ENCODE assay signal across 12 mouse cellular contexts in genomic region chrX:73594451-73595121, GRCm38 (mm10). TPM values are rescaled to one million over a fixed set of nuclear protein-coding genes. Genes with fewer than 3 reads are reported as not detected.
DNase-seq lines count a peak whose midpoint lies in the region; ATAC-seq and TF ChIP-seq lines count a peak whose summit lies in the region.
"Had no signal": no experiment of that assay in that cellular context is flagged by ENCODE, and none has a peak within 500 bp of the region (broad histone marks: within the 10 kb centered on the region; RNA-seq: fewer than 3 reads in every experiment).

No protein-coding gene starts in this region.

- H3K36me3 ChIP-seq in forebrain, embryonic 10.5 days (replicated peaks) = no peaks in the 10 kb centered on the region
- H3K36me3 ChIP-seq in forebrain, embryonic 14.5 days (ENCODE audit: control insufficient read depth, insufficient read depth, low read length) = no peaks in the 10 kb centered on the region
- no peaks in the 10 kb centered on the region for H3K36me3 ChIP-seq in kidney, embryonic 15.5 days
- H3K36me3 ChIP-seq in limb, embryonic 14.5 days (ENCODE audit: control insufficient read depth, insufficient read depth, low read length) = no peaks in the 10 kb centered on the region
- no peaks in the 10 kb centered on the region for H3K36me3 ChIP-seq in hindbrain, embryonic 13.5 days
- H3K36me3 ChIP-seq: forebrain, embryonic 12.5 days; lung, embryonic 15.5 days had no signal

- H3K9me3 ChIP-seq in forebrain, embryonic 10.5 days = no peaks in the 10 kb centered on the region
- H3K9me3 ChIP-seq in forebrain, embryonic 14.5 days (replicated peaks; ENCODE audit: control insufficient read depth, low read length) = no peaks in the 10 kb centered on the region
- H3K9me3 ChIP-seq in kidney, embryonic 15.5 days (replicated peaks) = no peaks in the 10 kb centered on the region
- no peaks in the 10 kb centered on the region for H3K9me3 ChIP-seq in limb, embryonic 14.5 days (ENCODE audit: control insufficient read depth, low read length)
- H3K9me3 ChIP-seq in hindbrain, embryonic 13.5 days = no peaks in the 10 kb centered on the region
- H3K9me3 ChIP-seq: forebrain, embryonic 12.5 days; lung, embryonic 15.5 days had no signal

- peak; percentile 14 for DNase-seq in forebrain, embryonic 10.5 days (ENCODE audit: extremely low spot score, low spot score)
- no peak for DNase-seq in forebrain, embryonic 14.5 days (ENCODE audit: low spot score)
- DNase-seq in embryo, embryonic 10 days (ENCODE audit: low spot score) = peak; percentile 33
- no peak for DNase-seq in limb, embryonic 14.5 days (ENCODE audit: low spot score)
- DNase-seq in urinary bladder, adult 18-20 months (ENCODE audit: low spot score in 2 of 2) = no peak
- no peak for DNase-seq in thymus, postnatal 36 days
- DNase-seq: thymus, adult 18-20 months had no signal

- H3K27ac ChIP-seq in forebrain, embryonic 10.5 days = peak overlapping the region; percentile 35; the same call in 1 of the 2 replicates
- H3K27ac ChIP-seq in forebrain, embryonic 14.5 days (ENCODE audit: low read depth, low read length) = no peak overlapping the region
- H3K27ac ChIP-seq in kidney, embryonic 15.5 days = peak overlapping the region; percentile 48; the same call in 1 of the 2 replicates
- no peak overlapping the region for H3K27ac ChIP-seq in limb, embryonic 14.5 days (replicated peaks; ENCODE audit: low read depth, low read length)
- no peak overlapping the region for H3K27ac ChIP-seq in hindbrain, embryonic 13.5 days
- H3K27ac ChIP-seq: forebrain, embryonic 12.5 days; lung, embryonic 15.5 days had no signal

- no peak overlapping the region for H3K4me2 ChIP-seq in forebrain, embryonic 14.5 days (ENCODE audit: low read length)
- H3K4me2 ChIP-seq in kidney, embryonic 15.5 days = 0 out of 2 replicates have a peak overlapping the region, but pooled peaks have one; percentile 7
- H3K4me2 ChIP-seq in limb, embryonic 14.5 days (replicated peaks; ENCODE audit: low read depth, low read length, severe bottlenecking) = peak overlapping the region; percentile 13; the same call in 1 of the 2 replicates
- H3K4me2 ChIP-seq in hindbrain, embryonic 13.5 days = no peak overlapping the region
- H3K4me2 ChIP-seq: forebrain, embryonic 12.5 days; lung, embryonic 15.5 days had no signal

- no peak overlapping the region for H3K4me3 ChIP-seq in forebrain, embryonic 10.5 days
- no peak overlapping the region for H3K4me3 ChIP-seq in forebrain, embryonic 14.5 days (ENCODE audit: low read depth, low read length)
- H3K4me3 ChIP-seq in kidney, embryonic 15.5 days (replicated peaks) = no peak overlapping the region
- no peak overlapping the region for H3K4me3 ChIP-seq in limb, embryonic 14.5 days (replicated peaks; ENCODE audit: low read length)
- H3K4me3 ChIP-seq in hindbrain, embryonic 13.5 days = no peak overlapping the region
- H3K4me3 ChIP-seq: forebrain, embryonic 12.5 days; lung, embryonic 15.5 days; megakaryocyte, embryonic 14.5 days had no signal

- H3K27me3 ChIP-seq in forebrain, embryonic 10.5 days (ENCODE audit: poor library complexity, severe bottlenecking) = peaks cover 50% of the 10 kb centered on the region
- no peaks in the 10 kb centered on the region for H3K27me3 ChIP-seq in forebrain, embryonic 14.5 days (replicated peaks; ENCODE audit: control insufficient read depth, insufficient read depth, low read length)
- H3K27me3 ChIP-seq in kidney, embryonic 15.5 days = peaks cover 22% of the 10 kb centered on the region
- H3K27me3 ChIP-seq in limb, embryonic 14.5 days (ENCODE audit: control insufficient read depth, insufficient read depth, low read length) = no peaks in the 10 kb centered on the region
- no peaks in the 10 kb centered on the region for H3K27me3 ChIP-seq in hindbrain, embryonic 13.5 days
- H3K27me3 ChIP-seq: lung, embryonic 15.5 days had no signal

- TF ChIP-seq POLR2A in limb, embryonic 14.5 days (IDR thresholded peaks at IDR 0.05; ENCODE audit: borderline replicate concordance, extremely low read depth, insufficient read depth, insufficient read length) = no peak

- WGBS in forebrain, embryonic 10.5 days = 36% methylated on average over 12 of the region's 12 CpGs
- 51% methylated on average over 12 of the region's 12 CpGs for WGBS in forebrain, embryonic 14.5 days
- WGBS in kidney, embryonic 15.5 days = 32% methylated on average over 12 of the region's 12 CpGs
- 32% methylated on average over 12 of the region's 12 CpGs for WGBS in limb, embryonic 14.5 days
- WGBS in hindbrain, embryonic 13.5 days = 35% methylated on average over 12 of the region's 12 CpGs

- no peak overlapping the region for H3K9ac ChIP-seq in forebrain, embryonic 14.5 days (ENCODE audit: low read length)
- no peak overlapping the region for H3K9ac ChIP-seq in kidney, embryonic 15.5 days
- H3K9ac ChIP-seq in limb, embryonic 14.5 days (ENCODE audit: low read depth, low read length, severe bottlenecking) = no peak overlapping the region
- H3K9ac ChIP-seq in hindbrain, embryonic 13.5 days = no peak overlapping the region
- H3K9ac ChIP-seq: forebrain, embryonic 12.5 days; lung, embryonic 15.5 days had no signal

- peaks cover 13% of the 10 kb centered on the region for H3K4me1 ChIP-seq in forebrain, embryonic 10.5 days
- no peaks in the 10 kb centered on the region for H3K4me1 ChIP-seq in forebrain, embryonic 14.5 days (ENCODE audit: control insufficient read depth, insufficient read depth, low read length)
- H3K4me1 ChIP-seq in kidney, embryonic 15.5 days = peaks cover 5% of the 10 kb centered on the region; the same call in 1 of the 2 replicates
- H3K4me1 ChIP-seq in limb, embryonic 14.5 days (ENCODE audit: control insufficient read depth, insufficient read depth, low read length) = no peaks in the 10 kb centered on the region; the same call in 1 of the 2 replicates
- no peaks in the 10 kb centered on the region for H3K4me1 ChIP-seq in hindbrain, embryonic 13.5 days (replicated peaks)
- H3K4me1 ChIP-seq: forebrain, embryonic 12.5 days had no signal

- ATAC-seq in forebrain, embryonic 14.5 days = no peak
- peak; percentile 49 for ATAC-seq in kidney, embryonic 15.5 days (replicated peaks; ENCODE audit: low FRiP score)
- no peak for ATAC-seq in limb, embryonic 14.5 days (ENCODE audit: low FRiP score, low read depth)
- no peak for ATAC-seq in hindbrain, embryonic 13.5 days (ENCODE audit: low FRiP score)

RNA-seq across cellular contexts. Expression of gene Dusp9, which starts 44.6 kb away (rescaled TPM):
- polyA plus RNA-seq in forebrain, embryonic 10.5 days (2016; fragmentation: Nextera tagmentation; extraction: Ambion mirVana) = 38.3 and 40.8 TPM in 2 replicates
- polyA plus RNA-seq in forebrain, embryonic 14.5 days (2014; fragmentation: Nextera tagmentation; extraction: Ambion mirVana) = 0.22 and 0.27 TPM in 2 replicates
- polyA plus RNA-seq in kidney, embryonic 15.5 days (2015; fragmentation: Nextera tagmentation; extraction: Ambion mirVana) = 27.9 and 29.3 TPM in 2 replicates
- polyA plus RNA-seq in limb, embryonic 14.5 days (2012; rRNA removed) = 10.9 and 13.9 TPM in 2 replicates
- 2.4 and 5.0 TPM in 2 replicates for polyA plus RNA-seq in limb, embryonic 14.5 days (2014; fragmentation: Nextera tagmentation; extraction: Ambion mirVana)
- polyA plus RNA-seq in hindbrain, embryonic 13.5 days (2015; fragmentation: Nextera tagmentation; extraction: Ambion mirVana) = 1.1 and 1.2 TPM in 2 replicates

Comparison
In these comparisons a context has a peak if more than half of its experiments do, and no peak if none do; other contexts are left out.
1. DNase-seq: peak in forebrain, embryonic 10.5 days (single experiment) and embryo, embryonic 10 days (single experiment); none in forebrain, embryonic 14.5 days (single experiment), limb, embryonic 14.5 days (single experiment), urinary bladder, adult 18-20 months (0 of 2) and thymus, postnatal 36 days (0 of 2).
2. H3K27ac ChIP-seq: peak in forebrain, embryonic 10.5 days (single experiment) and kidney, embryonic 15.5 days (single experiment); none in forebrain, embryonic 14.5 days (single experiment), limb, embryonic 14.5 days (single experiment) and hindbrain, embryonic 13.5 days (single experiment).
3. H3K4me2 ChIP-seq: peak in kidney, embryonic 15.5 days (single experiment) and limb, embryonic 14.5 days (single experiment); none in forebrain, embryonic 14.5 days (single experiment) and hindbrain, embryonic 13.5 days (single experiment).